Mouse (Mus musculus): ENCODE data around the gene Klhl21.

DNA sequence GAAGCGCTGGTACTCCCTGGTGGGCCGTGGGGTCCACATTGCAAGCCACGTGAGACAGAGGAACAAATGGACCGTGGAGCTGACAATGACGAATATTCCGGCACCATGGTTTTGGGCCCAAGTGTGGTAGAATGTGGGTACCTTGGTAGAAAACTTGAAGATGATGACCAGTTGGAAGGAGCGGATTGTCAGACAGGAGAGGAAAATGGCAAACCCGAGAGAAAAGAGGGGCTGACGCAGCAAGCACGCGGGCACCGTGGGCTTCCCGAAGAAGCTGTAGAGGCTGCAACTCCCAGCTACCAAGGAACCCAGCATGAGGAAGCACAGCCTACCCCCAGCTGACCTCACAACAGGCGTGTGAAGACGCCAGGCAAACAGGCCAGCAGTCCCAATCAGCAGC lies 19.9 kb downstream of the Klhl21 start:
- no peak for TF ChIP-seq CTCF (IDR thresholded peaks at IDR 0.05; ENCODE audit: low read depth, low read length)
- TF ChIP-seq POLR2A (IDR thresholded peaks at IDR 0.05; ENCODE audit: extremely low read depth, insufficient read depth, low read length) = no peak

All from liver, adult 2 months (tissue).